Mouse (Mus musculus): ENCODE measurements at regions not wholly inside any gene's neighbourhood (a gene's known extent, or its start where the extent isn't known, plus 50 kb on each side); places are given as distances from the start of the nearest gene placed in this dataset.

DNA sequence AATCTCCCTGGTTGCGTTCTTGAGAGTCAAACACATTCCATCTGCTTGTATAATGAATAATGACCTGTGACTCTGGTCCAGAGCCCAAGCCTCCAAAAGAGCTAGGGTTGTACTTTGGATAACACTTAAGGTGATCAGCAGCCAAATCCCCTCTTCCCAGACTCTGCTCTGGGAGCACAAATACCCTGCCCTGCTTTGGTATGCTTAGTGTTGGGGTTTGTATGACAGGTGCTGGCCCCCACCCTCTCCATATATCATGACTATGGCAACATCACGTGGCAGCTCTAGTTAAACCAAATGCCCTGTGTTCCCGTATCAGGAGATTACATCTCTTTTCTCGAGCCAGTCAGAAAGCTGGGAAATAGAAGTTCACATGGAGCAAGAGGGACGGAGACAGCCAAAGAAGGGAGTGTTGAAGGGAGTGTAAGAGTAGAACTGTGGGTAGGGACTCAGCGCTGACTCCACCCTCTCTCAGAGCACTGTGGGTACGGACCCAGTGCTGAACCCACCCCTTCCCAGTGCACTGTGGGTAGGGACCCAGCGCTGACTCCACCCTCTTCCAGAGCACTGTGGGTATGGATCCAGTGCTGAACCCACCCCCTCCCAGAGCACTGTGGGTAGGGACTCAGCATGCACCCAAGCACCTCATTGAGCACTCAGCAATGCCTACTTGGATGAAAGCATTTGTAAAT lies 387.4 kb upstream of the Kazn start:
- TF ChIP-seq CTCF (IDR thresholded peaks at IDR 0.05; ENCODE audit: low read depth) (no peak), EP300 (IDR thresholded peaks at IDR 0.05; ENCODE audit: low read depth) (no peak)

Data from liver, embryonic 14.5 days (tissue).